Mouse (Mus musculus) thymus, postnatal 25 days (tissue): ENCODE data around the gene Serpina3b.

ENCODE experiments used
- DNase-seq: peaks from one replicate; pipeline ENCODE4 v3.0.0; 2022

Serpina3b gene

DNA sequence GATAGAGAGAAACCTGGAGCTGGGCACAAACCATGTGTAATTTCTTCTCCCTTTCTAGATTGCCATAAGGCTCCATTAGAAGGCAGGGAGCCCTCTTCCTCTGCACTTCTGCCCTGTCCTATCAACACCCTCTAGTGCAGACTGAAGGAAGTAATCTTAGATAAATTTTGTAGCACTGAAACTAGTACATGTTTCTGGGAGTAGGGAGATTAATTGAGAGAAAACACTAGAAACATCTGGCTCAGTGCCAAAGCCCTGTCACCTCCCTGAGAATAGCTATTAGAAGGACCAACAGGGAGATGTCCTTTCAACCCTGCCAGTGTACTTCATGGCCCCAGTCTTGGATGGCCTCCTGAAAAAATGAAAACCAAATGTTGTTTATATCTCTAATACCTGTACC is 50.8 kb downstream of the Serpina3b start:
- DNase-seq, result no peak

DNA sequence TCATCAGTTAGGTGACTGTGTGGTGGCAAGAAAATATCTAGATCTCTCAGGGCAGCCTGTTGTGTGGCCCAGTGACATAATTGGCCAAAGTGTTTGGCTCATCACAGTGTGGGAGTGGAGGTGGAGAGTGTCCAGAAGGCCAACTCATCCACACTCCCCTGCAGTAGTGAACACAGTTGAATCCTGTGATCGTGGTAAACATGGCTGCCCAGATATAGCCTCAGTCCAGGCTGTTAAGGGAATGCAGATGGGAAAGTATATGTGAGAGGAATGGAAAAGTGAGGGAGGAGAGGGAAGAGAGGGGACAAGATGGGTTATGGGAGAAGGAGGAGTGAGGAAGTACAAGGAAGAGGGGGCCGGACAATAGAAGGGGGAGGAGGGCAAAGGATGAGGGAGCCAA is 51.2 kb downstream of the Serpina3b start:
- no peak for DNase-seq

DNA sequence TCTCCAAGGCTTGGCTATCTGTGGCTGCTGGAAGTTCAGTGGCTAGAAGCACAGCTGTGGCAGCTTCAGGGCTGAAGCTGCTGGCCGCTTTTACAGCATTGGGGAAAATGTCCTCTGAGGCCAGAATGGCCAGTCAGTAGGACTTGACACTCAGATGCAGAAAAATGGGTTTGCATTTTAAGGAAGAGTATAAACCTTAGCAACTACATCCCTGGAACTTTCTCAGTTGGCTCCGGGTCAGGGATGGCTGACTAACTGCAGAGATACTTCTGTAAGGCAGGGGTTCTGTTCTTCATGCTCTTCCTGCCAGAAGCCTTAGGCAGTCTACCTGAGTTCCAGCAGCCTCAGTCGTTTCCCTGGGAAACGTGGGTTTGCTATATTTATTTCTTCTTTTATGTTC is 57.2 kb downstream of the Serpina3b start:
- no peak for DNase-seq

DNA sequence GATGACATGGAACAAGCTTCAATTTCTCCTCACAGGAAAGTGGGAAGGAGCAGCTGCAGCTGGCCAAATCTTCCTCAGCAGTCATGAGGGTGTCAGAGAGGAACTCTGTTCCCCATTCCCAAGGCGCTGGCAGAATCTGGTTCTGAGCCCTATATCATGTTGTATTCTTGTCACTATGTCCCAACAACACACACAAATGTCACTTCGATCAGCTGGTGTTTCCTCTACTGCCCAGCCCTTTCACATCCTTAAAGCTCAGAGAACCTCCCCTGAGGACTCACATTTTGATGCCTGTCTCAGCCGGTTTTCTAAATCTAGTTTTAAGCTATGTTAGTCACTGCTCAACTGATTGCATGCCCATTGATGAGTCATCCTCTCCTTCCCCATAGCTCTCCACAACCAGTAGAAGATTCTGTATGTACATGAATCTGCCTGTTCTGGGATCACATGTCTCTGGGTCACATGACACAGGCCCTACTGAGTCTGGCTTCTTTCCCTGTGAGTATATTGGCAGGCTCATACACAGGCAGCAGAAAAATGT is 58.3 kb downstream of the Serpina3b start:
- DNase-seq, result no peak
